Mouse (Mus musculus): Measurements from ENCODE around the gene Tbck. TPM values are rescaled to one million over a fixed set of nuclear protein-coding genes. Genes with fewer than 3 reads are reported as not detected.

The Tbck gene
- total RNA-seq, 4 experiments from 2014 or later: 21.0 to 27.6 (median 26.0) TPM

DNA sequence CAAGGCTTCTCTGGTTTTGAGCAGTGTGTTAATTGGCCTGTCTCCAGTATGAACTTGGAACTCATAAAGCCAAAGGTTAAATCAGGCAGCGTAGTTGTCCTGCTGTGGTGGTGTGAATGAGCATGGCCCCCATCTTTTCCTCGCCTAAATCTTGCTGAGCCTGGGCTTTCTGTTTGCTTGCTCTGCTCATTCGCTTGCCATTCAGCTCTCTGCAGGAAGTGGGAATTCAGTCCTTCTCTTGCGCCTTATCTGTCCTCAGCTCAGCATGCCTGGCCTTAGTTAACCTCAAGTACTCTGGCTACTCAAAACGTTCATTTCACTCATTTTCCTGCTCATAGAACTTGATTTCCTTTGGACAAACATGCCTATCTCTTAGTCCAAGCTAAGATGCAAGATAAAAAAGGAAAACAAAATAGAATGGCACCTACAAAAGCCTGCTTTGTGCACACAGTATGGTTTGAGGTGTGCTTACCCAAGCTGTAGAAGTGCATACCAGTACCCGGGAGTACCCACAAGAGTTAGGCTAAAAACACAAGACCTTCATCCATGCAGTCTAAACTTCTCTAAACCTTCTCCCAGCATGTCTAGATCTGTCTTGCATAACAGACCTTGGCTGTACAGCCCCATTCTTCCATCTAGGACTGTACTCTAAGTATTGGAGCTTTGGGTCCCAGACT lies 151.3 kb downstream of the Tbck start:
- DNase-seq: no peak

DNA sequence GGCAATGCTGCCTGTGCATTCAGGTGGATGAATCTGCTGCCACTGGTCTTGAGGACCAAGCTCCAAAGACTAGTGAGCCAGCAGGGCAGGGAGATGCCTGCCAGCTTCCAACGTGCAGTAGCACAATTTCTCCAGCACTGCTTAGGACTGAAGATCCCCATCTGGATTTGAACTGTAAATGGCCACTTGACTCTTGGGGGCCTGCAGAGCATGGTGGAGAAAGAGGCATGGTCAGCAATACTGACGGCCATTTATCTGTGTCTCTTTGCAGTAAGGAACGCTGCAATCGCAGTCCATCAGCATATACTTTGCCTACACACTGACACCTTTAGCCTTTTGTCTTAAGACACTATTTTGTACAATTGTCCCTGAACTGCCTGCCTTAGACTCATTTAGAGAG lies 153.2 kb downstream of the Tbck start:
- no peak for DNase-seq

DNA sequence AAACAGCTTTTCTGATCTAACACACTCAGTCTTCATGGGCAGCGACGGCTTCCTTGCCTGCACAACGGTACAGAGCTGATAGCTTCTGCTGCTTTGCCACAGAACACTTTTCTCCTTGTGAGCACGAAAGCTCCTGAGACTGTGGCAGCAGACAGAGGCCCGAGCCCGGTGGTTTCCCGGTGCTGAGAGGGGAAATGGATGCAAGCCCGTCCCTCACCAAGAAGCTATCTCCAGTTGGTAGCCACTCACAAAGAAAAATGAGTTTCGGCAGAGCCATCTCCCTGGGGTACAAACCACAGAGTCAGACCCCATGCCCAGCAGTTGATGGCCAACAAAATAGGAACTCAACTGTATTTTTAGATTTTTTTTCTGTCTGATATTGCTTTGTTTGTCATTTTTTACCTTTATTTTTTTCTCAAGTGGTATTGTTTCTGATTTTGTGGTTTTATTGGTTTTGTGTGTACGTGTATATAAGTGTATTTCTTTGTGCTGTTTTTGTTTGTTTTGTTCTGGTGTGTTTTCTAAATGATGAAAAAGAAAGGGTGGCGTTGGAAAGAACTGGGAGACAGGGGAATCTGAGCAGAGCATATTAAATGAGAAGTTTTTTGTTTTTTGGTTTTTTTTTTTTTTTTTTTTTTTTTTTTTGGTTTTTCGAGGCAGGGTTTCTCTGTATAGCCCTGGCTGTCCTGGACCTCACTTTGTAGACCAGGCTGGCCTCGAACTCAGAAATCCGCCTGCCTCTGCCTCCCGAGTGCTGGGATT lies 154.9 kb downstream of the Tbck start:
- DNase-seq: no peak

DNA sequence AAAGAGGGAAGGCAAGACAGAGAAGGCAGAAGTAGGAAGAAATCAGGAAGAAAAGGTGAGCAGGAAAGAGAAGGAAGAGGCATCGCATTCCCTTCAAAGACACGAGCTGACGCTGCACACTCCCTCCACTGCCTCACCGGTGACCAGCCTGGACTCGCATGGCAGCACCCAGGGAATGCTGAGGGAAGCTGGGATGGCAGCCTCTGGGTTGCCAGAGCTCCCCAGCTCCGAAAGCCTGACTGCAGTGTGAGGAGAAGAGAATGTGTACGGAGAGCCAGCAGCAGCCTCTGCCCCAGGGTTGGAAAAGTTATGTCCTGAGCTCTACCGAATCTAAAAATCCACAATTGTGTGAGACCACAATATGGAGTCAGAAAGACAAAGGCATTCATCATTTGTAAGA lies 155.6 kb downstream of the Tbck start:
- DNase-seq: no peak

DNA sequence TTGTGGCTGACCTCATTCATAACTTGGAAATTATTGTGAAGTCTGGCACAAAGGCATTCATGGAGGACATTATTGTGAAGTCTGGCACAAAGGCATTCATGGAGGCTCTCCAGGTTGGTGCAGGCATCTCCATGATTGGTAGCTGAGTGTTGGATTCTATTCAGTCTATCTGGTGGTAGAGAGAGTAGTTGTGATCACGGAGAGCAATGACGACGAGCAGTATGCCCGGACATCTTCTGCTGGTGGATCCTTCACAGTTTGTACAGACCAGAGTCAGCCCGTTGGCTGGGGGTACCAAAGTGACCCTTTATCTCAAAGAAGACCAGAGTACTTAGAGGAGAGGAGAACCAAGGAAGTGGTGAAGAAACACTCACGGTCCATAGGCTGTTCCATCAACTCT lies 158.7 kb downstream of the Tbck start:
- DNase-seq: no peak

DNA sequence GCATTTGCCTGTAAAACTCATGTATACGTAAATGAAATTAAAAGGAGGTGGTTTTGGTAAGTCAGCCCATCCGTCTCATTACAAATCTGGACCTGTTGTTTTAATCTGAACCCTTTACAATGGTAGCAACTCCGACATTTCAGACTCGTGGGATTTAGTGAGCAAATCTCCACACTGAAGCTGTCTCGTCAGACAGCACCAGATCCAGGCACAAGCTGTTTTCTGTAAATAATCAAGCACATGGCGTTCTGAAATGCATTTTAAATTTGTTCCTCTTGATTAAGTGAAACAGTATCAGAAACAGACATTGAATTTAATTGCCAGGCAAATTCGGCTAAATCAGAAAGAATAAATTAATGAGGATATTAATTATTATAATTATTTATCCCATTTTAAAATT lies 165.7 kb downstream of the Tbck start:
- no peak for DNase-seq

DNA sequence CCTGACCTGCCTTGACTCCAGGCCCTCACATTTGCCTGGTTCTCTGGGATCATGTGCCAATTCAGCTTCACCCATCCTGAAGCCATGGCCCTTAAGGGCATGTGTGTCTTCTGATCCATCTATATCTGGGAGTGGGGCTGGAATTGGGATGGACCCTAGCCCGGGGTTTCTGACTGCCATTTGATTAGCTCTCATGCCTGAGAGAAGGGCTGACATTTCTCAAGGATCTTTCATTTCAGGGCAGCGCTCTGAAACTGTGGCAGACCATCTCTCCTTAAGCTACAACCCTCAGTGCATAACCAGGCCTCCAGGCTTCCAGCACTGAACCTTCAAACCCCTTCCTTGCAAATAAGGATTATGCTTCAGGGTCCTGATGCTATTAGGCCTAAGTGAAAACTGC lies 166.5 kb downstream of the Tbck start:
- no peak for DNase-seq

DNA sequence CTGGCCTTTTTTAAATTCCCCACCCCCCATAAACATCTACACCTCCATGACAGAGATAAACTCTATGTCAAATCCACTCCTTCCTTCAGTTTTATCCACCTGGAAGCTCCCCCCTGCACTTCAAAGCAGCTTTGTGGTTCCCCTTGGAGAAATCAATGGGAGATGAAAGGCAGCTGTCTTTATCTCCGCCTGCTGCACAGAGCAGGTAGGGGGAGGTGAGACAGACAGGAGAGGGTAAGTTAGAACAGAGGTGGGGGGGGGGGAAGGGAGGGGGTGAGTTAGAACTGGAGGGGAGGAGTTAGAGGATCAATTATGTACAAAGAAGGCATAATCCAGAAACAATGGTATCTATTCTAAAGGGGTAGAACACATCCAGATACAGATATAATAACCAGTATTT lies 167.5 kb downstream of the Tbck start:
- no peak for DNase-seq

DNA sequence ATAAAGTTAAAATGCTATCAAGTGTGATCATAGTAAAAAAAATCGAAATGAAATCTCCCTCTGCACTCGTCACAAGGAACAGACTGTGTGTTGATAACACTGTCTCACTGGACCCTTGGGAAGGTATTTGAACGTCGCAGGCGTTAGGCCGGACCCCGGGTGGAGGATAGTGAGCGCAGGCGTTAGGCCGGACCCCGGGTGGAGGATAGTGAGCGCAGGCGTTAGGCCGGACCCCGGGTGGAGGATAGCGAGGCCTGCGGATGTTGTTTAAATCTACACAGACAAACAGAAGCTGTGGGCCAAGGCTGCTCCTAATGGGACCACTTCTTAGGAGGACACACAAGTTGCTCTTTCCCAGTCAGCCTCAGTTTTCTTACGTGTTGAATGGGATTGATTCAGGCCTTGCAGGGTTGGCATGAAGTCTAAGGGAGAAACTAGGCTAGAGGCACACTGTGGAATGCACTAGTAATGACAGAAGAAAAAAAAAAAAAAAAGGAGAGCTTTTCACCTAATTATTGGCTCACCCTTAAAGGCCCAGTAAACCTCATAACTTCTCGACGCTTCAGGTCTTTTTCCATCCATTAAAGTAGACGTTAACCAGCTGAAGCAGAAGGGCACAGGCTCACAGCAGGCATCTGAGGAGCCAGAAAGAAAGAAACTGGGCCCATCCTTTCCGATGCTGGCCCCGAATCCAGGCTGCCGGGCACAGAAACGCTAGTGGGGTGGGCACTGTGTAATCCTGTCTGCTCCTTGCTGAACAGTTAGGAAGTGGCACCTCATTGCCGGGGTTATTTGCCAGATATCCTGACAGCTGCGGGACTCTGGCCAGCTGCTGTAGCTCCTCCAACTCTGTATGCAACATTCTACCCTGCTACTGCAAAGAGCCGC lies 168.1 kb downstream of the Tbck start:
- DNase-seq: no peak

DNA sequence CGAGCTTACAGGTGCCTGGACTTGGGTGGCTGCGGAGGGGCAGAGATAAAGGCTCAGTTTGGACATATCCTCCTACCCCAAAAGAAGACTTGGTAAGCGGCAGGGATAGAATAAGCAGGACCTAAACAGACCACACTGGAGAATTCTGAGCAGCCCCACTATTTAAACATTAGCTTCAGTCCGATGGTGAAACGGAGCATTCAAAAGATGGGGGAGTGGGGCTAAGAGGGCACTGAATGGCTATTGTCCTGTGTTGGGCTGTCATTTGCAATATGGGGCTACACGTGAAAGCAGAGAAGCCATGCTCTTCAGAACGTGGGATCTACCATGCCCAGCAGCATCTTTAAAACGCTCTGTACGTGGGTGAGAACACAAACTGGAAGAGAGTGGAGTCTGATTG lies 170.3 kb downstream of the Tbck start:
- no peak for DNase-seq

DNA sequence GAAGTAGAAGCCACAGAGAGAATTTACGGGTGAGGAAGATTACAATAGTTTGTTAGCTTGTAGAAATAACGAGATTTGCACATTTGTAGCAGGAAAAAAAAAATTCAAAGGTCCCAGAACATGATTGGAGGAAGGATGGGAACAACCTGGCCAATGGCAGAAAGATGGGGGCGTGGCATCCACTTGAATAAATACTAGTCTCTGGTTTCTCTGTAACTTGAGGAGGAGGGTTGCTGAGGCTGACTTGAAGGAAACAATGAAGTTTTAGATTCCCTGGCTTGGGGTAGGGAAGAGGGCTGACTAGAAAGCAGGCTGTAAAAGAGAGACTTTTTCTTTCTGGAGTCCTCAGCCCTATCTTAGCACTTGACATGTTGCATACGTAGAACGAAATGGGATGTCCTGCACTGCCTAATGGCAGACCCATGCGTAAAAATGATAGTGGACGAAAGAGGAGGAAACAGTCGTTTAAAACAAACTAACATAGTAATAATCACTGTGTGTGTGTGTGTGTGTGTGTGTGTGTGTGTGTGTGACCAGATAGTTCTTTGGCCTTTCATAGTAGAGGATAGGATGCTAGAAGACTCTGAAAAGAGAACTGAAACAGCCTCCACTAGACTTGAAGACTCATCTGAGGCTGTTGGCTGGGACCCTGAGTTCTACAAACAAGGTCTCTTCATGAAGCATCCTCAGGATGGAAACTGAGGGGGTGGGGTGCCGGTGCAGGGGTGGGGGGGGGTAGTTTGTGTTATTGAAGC lies 171.7 kb downstream of the Tbck start:
- no peak for DNase-seq

DNA sequence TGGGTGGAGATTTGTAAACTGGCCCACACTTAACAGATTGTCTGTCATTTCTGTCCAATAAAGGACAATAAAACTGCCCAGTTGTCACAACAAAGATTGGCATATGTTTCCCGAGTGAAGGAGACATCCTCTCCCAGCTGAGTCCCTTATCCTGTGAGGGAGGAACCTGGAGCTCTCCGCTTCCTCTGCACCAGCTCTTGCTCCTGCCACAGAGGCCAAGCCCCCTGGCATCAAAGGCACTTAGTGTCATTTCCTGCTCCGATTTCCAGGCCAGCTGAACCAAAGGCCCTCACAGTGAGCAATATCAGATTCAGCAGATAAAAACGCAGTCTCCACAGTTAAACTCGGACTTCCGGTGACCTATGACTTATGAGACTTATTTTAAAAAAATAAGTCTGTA lies 172.7 kb downstream of the Tbck start:
- DNase-seq: no peak

DNA sequence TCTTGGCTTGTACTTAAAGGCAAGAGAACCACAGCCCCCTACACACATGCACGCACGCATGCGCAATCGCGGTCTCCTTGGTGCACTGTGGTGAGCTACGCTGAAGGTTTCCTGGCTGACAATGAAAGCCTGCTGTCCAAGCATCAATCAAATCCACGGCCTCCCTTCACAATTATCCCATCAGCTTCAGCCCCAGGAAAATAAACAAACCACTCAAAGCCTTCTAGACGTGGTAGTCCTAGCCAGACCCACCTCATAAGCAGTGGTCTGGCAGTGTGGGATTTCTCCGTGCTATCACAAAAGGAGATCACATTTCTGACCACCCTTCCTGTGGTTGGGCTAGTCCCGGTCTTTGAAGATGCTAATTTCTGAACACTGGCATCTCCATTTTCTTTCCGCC lies 174.9 kb downstream of the Tbck start:
- no peak for DNase-seq

DNA sequence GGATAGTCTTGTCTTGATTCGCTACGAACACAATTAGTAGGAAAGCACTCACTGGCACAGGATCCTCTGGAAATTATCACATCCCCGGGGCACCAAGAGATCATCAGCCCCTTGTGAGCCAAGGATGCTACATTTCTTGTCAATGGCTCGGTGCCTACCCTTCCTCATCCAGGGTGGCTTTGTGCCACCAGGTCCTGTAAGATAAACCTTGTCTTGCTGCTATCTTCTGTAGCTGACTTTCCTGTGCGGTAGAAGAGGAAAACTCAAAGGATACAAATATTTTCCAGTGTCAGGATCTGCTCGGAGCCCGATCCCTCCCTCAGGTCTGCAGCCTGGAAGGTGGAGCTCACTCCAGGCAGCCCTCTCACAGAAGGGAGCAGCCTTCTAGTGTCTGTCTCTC lies 175.6 kb downstream of the Tbck start:
- no peak for DNase-seq

DNA sequence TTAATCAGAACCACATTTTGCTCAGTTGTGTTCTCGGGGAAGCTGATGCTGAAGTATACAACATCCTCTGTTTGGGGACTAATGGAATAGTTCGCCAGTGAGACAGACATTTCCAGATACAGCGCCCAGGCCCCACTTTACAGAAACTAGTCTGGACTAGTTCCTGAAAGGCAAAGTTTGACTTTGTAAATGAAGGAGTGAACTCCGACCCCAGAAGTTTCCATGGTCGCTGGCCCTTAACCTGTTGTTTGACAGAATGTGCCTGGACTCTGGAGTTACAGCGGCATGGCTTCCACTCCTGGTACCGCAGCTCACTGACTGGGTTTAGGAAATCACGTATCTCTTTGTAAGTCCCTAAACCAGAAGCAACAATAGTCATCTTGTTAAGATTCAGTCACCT lies 176.9 kb downstream of the Tbck start:
- no peak for DNase-seq

DNA sequence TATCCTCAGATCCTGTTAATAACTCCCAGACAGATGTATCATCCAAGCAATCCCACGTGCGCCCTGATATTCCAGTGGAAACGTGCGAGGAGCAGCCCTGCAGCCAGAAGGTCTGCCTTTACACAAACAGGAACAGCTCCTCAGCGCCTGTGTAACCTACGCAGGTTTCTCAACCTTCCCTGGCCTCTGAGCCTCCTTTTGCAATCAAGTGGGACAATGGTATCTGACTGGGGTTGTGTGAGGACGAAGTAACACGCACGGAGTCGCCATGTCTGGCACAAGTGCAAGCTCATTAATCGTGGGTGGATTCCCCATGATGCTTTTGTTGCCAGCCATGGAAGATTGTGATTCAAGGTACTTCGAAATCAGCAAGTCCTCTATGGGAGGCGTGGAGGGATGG lies 179.9 kb downstream of the Tbck start:
- DNase-seq: no peak

DNA sequence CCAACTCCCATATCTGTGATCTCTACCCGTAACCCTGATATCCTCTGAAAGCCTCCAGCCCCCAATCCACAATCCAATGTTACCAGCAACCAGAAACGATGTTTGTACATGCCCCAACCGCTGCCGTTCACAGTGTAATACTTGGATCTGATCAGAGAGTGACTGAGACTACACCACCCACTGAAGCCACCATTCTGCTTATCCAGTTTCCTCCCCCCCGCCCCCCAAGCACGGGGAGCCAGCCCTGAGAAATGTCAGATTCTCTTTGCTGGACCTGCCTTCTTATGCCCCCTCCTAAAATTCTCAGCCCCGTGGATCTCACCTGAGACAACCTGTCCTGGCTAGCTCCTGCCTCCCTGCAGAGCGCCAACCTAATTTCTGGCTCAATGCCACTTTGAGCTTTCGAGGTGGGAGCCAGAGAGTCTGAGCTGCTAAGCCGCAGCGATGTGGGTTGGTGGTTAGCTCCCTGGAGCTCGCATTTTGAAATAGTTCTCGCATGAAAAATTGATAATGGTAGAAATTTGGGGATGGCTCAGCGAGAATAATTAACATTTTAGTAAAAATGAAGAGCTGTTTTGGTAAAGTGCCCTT lies 180.5 kb downstream of the Tbck start:
- DNase-seq: no peak

DNA sequence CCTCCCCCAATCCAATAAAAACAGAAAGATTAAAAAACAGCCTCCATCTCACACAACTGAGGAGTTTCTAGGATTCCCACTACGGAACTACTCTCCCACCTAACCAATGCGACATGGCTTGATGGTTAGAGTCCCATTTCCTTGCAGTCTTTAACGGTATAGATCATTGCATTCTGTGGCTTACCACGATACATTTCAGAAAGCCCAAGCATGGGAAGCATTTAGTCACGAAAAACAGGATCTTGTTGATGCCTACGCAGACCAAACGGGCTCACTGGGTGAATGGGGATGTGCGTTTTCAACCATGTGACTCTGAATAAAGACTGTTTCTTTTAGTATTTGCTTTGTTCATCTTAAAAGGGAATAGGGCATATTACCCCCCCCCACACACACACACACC lies 181.0 kb downstream of the Tbck start:
- DNase-seq: no peak

DNA sequence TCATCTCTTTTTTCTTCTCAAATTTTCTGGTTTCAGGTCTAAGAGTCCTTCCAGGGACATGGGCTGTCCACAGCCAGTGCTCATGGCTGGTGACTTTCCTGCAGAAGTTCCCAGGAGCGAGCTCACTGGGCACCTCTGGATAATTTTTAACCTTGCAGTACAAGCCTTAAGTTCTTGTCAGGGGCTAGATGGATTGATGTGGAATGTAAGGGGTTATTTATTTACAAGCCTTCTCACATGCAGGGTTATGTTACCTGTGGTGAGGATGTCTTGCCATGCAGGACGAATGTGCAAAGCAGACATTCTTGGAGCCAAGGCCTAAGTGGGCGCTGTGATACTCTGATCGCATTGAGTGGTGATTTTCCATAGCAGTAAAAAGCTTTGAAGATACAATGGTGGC lies 181.7 kb downstream of the Tbck start:
- no peak for DNase-seq

DNA sequence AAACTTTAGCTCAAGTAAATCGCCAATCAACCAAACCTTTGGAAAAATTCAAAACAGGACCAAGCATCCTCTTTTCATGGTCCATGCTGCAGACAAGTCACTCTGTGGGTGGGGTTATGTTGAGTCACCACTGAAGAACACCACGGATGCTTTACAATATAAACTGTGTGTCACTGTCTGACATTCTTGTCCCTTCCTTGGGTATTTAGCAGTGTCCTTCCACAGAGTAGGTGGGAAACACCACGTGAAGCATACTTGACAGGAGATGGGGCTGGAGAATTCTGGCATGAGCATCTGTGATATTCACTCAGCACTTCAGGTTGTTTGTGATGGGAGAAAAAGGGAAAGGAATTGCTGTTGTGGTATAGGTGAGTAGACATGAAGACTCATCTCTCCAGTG lies 183.0 kb downstream of the Tbck start:
- no peak for DNase-seq

DNA sequence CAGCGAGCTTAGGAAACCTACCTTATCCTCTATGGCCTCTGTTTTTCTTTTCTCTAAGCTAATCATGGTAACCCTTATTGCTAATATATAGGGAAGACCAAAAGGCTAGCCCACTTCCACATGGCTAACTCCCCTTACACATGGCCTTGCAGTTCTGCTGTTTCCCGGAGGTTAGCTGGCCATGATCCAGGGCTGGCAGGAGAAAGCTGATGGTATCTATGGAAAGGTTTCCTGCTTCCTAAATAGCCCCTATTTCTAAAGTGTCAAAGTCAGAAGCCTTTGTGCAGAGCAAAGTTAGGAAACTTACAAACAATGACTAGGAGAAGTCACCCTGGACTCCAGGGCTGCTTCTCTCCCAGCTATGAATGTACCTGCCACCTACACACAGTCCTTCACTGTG lies 184.9 kb downstream of the Tbck start:
- DNase-seq: no peak

DNA sequence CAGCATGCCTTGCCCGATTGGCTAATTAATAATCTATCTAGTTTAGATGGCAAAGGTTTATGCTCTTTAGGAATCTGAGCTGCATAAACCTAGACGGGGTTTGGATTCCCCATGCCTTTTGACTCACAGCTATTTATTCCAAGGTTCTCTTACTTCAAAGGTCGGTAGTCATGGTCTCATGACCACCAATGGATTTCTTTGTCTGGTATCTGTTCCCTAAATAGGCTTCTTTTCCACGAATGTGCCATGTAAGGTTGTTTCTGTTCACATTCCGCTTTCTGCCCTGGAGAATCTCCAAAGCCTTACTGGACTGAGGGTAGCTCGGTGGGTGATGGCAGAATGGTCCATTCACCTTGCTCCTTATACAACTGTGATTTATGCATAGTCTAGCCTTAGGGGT lies 186.1 kb downstream of the Tbck start:
- DNase-seq: no peak

Data from adrenal gland, adult 8-10 months (tissue).